Mouse (Mus musculus) heart, embryonic 12.5 days (tissue): ENCODE data around the gene Flad1. TPM values are rescaled to one million over a fixed set of nuclear protein-coding genes. Genes with fewer than 3 reads are reported as not detected.

ENCODE experiments used
- ATAC-seq: fragments of 200-750 bp; cut with Nextera tagmentation; 2 replicates; pipeline ENCODE4 v1.8.0; 2017; ENCODE audit warnings: moderate TSS enrichment, moderate library complexity; ENCODE audit not compliant: insufficient number of reproducible peaks, low FRiP score
- H3K27ac ChIP-seq: fragments of 300-500 bp; sonication (generic); 2 replicates; pipeline ENCODE4 v1.5.1; 2016; ENCODE audit warnings: mild to moderate bottlenecking, moderate library complexity; ENCODE audit not compliant: poor library complexity, severe bottlenecking
- H3K27me3 ChIP-seq: fragments of 300-500 bp; sonication (generic); replicated peaks from 2 replicates; pipeline ENCODE4 v1.6.1; 2016; ENCODE audit warnings: mild to moderate bottlenecking, moderate library complexity
- H3K36me3 ChIP-seq: fragments of 300-500 bp; sonication (generic); 2 replicates; pipeline ENCODE4 v1.6.1; 2016; ENCODE audit warnings: mild to moderate bottlenecking, moderate library complexity
- H3K4me1 ChIP-seq: fragments of 300-500 bp; sonication (generic); replicated peaks from 2 replicates; pipeline ENCODE4 v1.6.1; 2016; ENCODE audit warnings: mild to moderate bottlenecking
- H3K4me2 ChIP-seq: fragments of 300-500 bp; sonication (generic); 2 replicates; pipeline ENCODE4 v1.6.1; 2016; ENCODE audit warnings: mild to moderate bottlenecking, moderate library complexity
- H3K4me3 ChIP-seq: fragments of 300-500 bp; sonication (generic); 2 replicates; pipeline ENCODE4 v1.5.1; 2016; ENCODE audit warnings: mild to moderate bottlenecking
- H3K9ac ChIP-seq: fragments of 300-500 bp; sonication (generic); 2 replicates; pipeline ENCODE4 v1.6.1; 2016; ENCODE audit warnings: mild to moderate bottlenecking, moderate library complexity
- H3K9me3 ChIP-seq: fragments of 300-500 bp; sonication (generic); replicated peaks from 2 replicates; pipeline ENCODE4 v1.6.1; 2016; ENCODE audit warnings: mild to moderate bottlenecking, moderate library complexity
- WGBS: fragments of 180-500 bp; shearing (Covaris S2); methylation state at CpG from one replicate; pipeline ENCODE4 v1.1.7; 2016; 5-methylcytosine and 5-hydroxymethylcytosine counted together
- polyA plus RNA-seq: library from polyadenylated mRNA; unstranded; fragments of >200 nt; fragmentation: Nextera tagmentation; extraction: Ambion mirVana; gene quantifications from 2 replicates; pipeline ENCODE4 v1.2.1, GENCODE M21; 2016

The Flad1 gene
- polyA plus RNA-seq, 1 experiment from 2014 or later, result 31.7 TPM

- H3K27ac ChIP-seq, result no peak overlapping the region
- ATAC-seq, result no peak
- 72% methylated on average over 3 of the region's 3 CpGs for WGBS
These were observed 51.4 kb downstream of the Flad1 start for GRCm38 (mm10) chr3:89360237-89360636.

GRCm38 (mm10) chr3:89359630-89360029, 52.0 kb downstream of the Flad1 start:
- H3K9me3 ChIP-seq, result no peaks in the 10 kb centered on the region
- H3K9ac ChIP-seq, result no peak overlapping the region
- peaks cover 17% of the 10 kb centered on the region; the same call in 1 of the 2 replicates for H3K27me3 ChIP-seq
- H3K4me1 ChIP-seq, result no peaks in the 10 kb centered on the region
- ATAC-seq, result no peak
- no peak overlapping the region for H3K4me2 ChIP-seq
- 64% methylated on average over 6 of the region's 6 CpGs for WGBS
- no peak overlapping the region for H3K27ac ChIP-seq
- no peaks in the 10 kb centered on the region for H3K36me3 ChIP-seq
- no peak overlapping the region for H3K4me3 ChIP-seq

More at GRCm38 (mm10) chr3:89360237-89360636, 51.4 kb downstream of the Flad1 start:
- H3K4me3 ChIP-seq, result no peak overlapping the region
- no peaks in the 10 kb centered on the region for H3K4me1 ChIP-seq
- no peak overlapping the region for H3K4me2 ChIP-seq
- no peaks in the 10 kb centered on the region for H3K9me3 ChIP-seq
- no peak overlapping the region for H3K9ac ChIP-seq
- H3K27me3 ChIP-seq, result peaks cover 21% of the 10 kb centered on the region; the same call in 1 of the 2 replicates
- H3K36me3 ChIP-seq, result no peaks in the 10 kb centered on the region

GRCm38 (mm10) chr3:89356029-89356428, 55.6 kb downstream of the Flad1 start:
- no peak for ATAC-seq
- Histone ChIP-seq H3K27ac (no peak overlapping the region), H3K4me2 (no peak overlapping the region), H3K9ac (no peak overlapping the region), H3K9me3 (no peaks in the 10 kb centered on the region), H3K36me3 (no peaks in the 10 kb centered on the region), H3K4me3 (no peak overlapping the region), H3K4me1 (no peaks in the 10 kb centered on the region), H3K27me3 (peaks cover 45% of the 10 kb centered on the region)
- WGBS, result 53% methylated on average over 9 of the region's 9 CpGs

DNA sequence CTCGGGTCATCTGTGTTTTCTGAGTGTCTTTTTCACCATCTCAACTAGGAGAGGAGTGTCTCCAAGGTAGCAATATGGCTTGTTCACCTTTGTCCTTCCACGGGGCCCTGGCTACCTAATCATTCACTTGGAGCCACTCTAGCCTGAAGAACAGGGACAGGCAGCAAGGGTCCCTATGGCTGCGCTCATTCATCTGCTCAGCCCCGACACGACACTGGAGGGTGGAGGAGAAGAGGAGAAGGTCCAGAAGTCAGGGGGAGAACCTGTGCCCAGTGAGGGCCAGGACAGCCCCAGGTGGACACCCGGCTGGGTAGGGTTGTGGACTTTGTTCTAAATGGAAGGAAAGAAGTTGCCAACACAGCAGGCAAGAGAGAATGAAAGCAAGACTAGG, 56.2 kb downstream of the Flad1 start:
- H3K4me3 ChIP-seq, result no peak overlapping the region
- ATAC-seq, result no peak
- WGBS, result 79% methylated on average over 6 of the region's 6 CpGs
- no peak overlapping the region for H3K9ac ChIP-seq
- 0 out of 2 replicates have a peak, but pooled peaks cover 1% of the 10 kb centered on the region for H3K4me1 ChIP-seq
- no peak overlapping the region for H3K27ac ChIP-seq
- H3K4me2 ChIP-seq, result no peak overlapping the region
- no peaks in the 10 kb centered on the region for H3K9me3 ChIP-seq
- peaks cover 48% of the 10 kb centered on the region for H3K27me3 ChIP-seq
- H3K36me3 ChIP-seq, result no peaks in the 10 kb centered on the region

DNA sequence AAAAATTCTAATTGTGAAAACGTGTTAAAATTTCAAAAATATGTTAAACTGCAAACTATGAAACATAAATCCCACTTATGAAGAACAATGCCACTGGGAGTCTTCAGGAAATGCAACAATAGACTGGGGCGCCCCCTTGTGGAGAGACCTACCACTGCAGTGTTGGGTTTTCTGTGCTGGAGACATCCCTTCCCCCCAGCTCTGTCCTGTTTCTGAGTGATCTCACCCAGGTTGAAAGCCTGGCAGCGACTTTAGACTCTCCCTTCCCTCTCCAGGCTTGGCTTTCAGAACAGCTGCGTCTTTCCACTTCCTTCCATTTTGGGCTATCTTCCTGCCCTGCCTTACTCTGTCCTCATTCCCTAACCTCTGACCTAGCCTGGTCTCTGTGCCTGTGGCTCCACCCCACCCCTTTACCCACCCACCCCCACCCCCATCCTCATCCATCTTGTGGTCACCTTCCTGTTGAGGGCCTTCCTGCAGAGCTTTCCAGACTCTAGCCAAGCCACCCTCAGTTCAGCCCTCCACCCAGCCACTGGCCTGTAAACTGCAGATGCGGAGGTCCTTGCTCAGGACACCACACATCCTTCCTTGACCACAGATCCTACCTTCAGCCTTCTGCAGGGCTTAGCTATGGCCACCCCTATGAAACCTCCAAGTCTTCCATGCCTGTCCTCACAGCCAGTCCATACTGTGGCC, 56.7 kb downstream of the Flad1 start:
- Histone ChIP-seq H3K4me2 (no peak overlapping the region), H3K27me3 (peaks cover 52% of the 10 kb centered on the region), H3K27ac (no peak overlapping the region), H3K9me3 (no peaks in the 10 kb centered on the region), H3K36me3 (no peaks in the 10 kb centered on the region), H3K9ac (no peak overlapping the region), H3K4me1 (peaks cover 6% of the 10 kb centered on the region; the same call in 1 of the 2 replicates), H3K4me3 (no peak overlapping the region)
- no peak for ATAC-seq
- WGBS, result 17% methylated on average over 5 of the region's 5 CpGs

DNA sequence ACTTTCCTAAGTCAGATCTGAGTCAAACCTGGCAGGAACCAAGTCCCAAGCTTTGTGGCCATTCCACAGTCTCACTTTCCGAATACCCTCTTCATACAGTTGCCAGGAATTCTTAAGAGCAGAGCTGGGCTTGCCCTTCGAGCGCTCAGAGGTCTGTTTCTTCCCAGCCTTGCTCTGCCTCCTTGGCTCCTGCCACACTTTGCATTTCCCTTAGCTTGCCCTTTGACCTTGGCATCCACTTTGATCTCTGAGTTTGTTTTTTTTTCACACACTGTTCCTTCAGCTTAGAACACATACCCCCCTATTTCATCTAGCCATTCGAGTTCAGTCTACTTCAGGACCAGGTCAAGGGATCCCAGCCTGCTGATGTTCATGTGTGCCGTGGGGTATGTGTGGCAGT, 60.4 kb downstream of the Flad1 start:
- H3K9me3 ChIP-seq, result no peaks in the 10 kb centered on the region
- H3K4me3 ChIP-seq, result no peak overlapping the region
- peaks cover 57% of the 10 kb centered on the region for H3K27me3 ChIP-seq
- H3K4me2 ChIP-seq, result no peak overlapping the region
- WGBS, result 58% methylated on average over 5 of the region's 5 CpGs
- no peak overlapping the region for H3K9ac ChIP-seq
- no peaks in the 10 kb centered on the region for H3K36me3 ChIP-seq
- H3K4me1 ChIP-seq, result peaks cover 21% of the 10 kb centered on the region
- no peak overlapping the region for H3K27ac ChIP-seq
- no peak for ATAC-seq

Other genes with a start within 250 kb of the Flad1 start
- gene Clk2, start 247.1 kb downstream of the Flad1 start, polyA plus RNA-seq, result 24.6 and 24.8 TPM in 2 replicates
- gene Scamp3, start 234.4 kb downstream of the Flad1 start, polyA plus RNA-seq, result 88.8 and 92.5 TPM in 2 replicates
- gene Fam189b, start 228.7 kb downstream of the Flad1 start, polyA plus RNA-seq, result 15.4 and 15.6 TPM in 2 replicates
- gene Gba, start 208.9 kb downstream of the Flad1 start, polyA plus RNA-seq, result 37.1 and 38.0 TPM in 2 replicates
- gene Thbs3, start 196.7 kb downstream of the Flad1 start, polyA plus RNA-seq, result 16.2 and 18.7 TPM in 2 replicates
- gene Mtx1, start 184.8 kb downstream of the Flad1 start, polyA plus RNA-seq, result 123 and 127 TPM in 2 replicates
- 0.48 TPM in 1 of 2 replicates, not detected in the other for gene Muc1, start 182.8 kb downstream of the Flad1 start, polyA plus RNA-seq
- 243 and 262 TPM in 2 replicates for gene Krtcap2, start 165.9 kb downstream of the Flad1 start, polyA plus RNA-seq
- 0.89 and 1.1 TPM in 2 replicates for gene Trim46, start 165.6 kb downstream of the Flad1 start, polyA plus RNA-seq
- 65.1 and 79.2 TPM in 2 replicates for gene Dpm3, start 152.5 kb downstream of the Flad1 start, polyA plus RNA-seq
- gene Slc50a1, start 141.3 kb downstream of the Flad1 start, polyA plus RNA-seq, result 40.9 and 42.9 TPM in 2 replicates
- gene Efna1, start 130.7 kb downstream of the Flad1 start, polyA plus RNA-seq, result 27.0 and 31.0 TPM in 2 replicates
- gene Efna3, start 88.9 kb downstream of the Flad1 start, polyA plus RNA-seq, result 1.3 TPM in 2 replicates
- 8.7 and 10.6 TPM in 2 replicates for gene Efna4, start 73.8 kb downstream of the Flad1 start, polyA plus RNA-seq
- gene Adam15, start 61.9 kb downstream of the Flad1 start, polyA plus RNA-seq, result 47.2 and 55.5 TPM in 2 replicates
- gene Dcst2, start 49.9 kb downstream of the Flad1 start, polyA plus RNA-seq, result not detected in 2 replicates
- gene Dcst1, start 46.6 kb downstream of the Flad1 start, polyA plus RNA-seq, result 0.09 TPM in 1 of 2 replicates, not detected in the other
- 1.6 and 1.8 TPM in 2 replicates for gene Zbtb7b, start 17.1 kb downstream of the Flad1 start, polyA plus RNA-seq
- 0.54 TPM in 1 of 2 replicates, not detected in the other for gene Lenep, start 9.1 kb downstream of the Flad1 start, polyA plus RNA-seq
- gene Cks1b, start 6.5 kb upstream of the Flad1 start, polyA plus RNA-seq, result 355 and 356 TPM in 2 replicates
- 76.2 and 78.1 TPM in 2 replicates for gene Shc1, start 6.6 kb upstream of the Flad1 start, polyA plus RNA-seq
- gene Pygo2, start 18.3 kb upstream of the Flad1 start, polyA plus RNA-seq, result 36.1 and 37.5 TPM in 2 replicates
- 67.5 and 71.6 TPM in 2 replicates for gene Pbxip1, start 24.8 kb upstream of the Flad1 start, polyA plus RNA-seq
- 46.8 and 51.0 TPM in 2 replicates for gene Pmvk, start 42.7 kb upstream of the Flad1 start, polyA plus RNA-seq
- gene Kcnn3, start 108.3 kb upstream of the Flad1 start, polyA plus RNA-seq, result 1.4 and 1.5 TPM in 2 replicates